Mouse (Mus musculus) myocyte (in vitro differentiated cells): ENCODE data around the gene Phf11a.
"Not testable (repeated sequence)": the region's sequence is repeated elsewhere in the genome, so short reads cannot be mapped to it uniquely, and the experiment has no call there.

Source experiments
- MAX ChIP-seq: IDR thresholded peaks from one replicate; pipeline ENCODE4 v1.6.1; 2011; ENCODE audit warnings: low read depth, mild to moderate bottlenecking, control low read depth
- POLR2A ChIP-seq: IDR thresholded peaks from one replicate; pipeline ENCODE4 v1.6.1; 2011; ENCODE audit warnings: low read depth, mild to moderate bottlenecking, control low read depth, moderate library complexity; ENCODE audit not compliant: insufficient read length

GRCm38 (mm10) chr14:59330499-59330898 is 33.2 kb upstream of the Phf11a start:
- not testable (repeated sequence) for TF ChIP-seq MAX, POLR2A
